Mouse (Mus musculus) embryonic fibroblast, embryonic 13.5 days (primary cell): Measurements from ENCODE around the gene Nlrc5. TPM values are rescaled to one million over a fixed set of nuclear protein-coding genes. Genes with fewer than 3 reads are reported as not detected.

ENCODE experiments used
- H3K27ac ChIP-seq: 2 replicates; pipeline ENCODE4 v1.5.1; 2012; ENCODE audit warnings: low read length, control low read depth, inconsistent platforms; ENCODE audit not compliant: insufficient read depth
- H3K4me1 ChIP-seq: 2 replicates; pipeline ENCODE4 v1.6.1; 2011; ENCODE audit warnings: low read length; ENCODE audit not compliant: control insufficient read depth, insufficient read depth
- H3K4me3 ChIP-seq: 2 replicates; pipeline ENCODE4 v1.5.1; 2011; ENCODE audit warnings: mild to moderate bottlenecking, control low read depth, low read length; ENCODE audit not compliant: insufficient read depth
- CTCF ChIP-seq: IDR thresholded peaks from 2 replicates; pipeline ENCODE4 v1.5.1; 2011; ENCODE audit warnings: mild to moderate bottlenecking, control low read depth, low read length, moderate library complexity, borderline replicate concordance; ENCODE audit not compliant: insufficient read depth
- POLR2A ChIP-seq: IDR thresholded peaks from 2 replicates; pipeline ENCODE4 v1.6.1; 2011; ENCODE audit warnings: low read depth, mild to moderate bottlenecking, control low read depth, low read length, moderate library complexity
- polyA plus RNA-seq: library from polyadenylated mRNA; stranded (reverse); fragments of >200 nt; gene quantifications from 2 replicates; pipeline ENCODE4 v1.2.4, GENCODE M21; 2011; ENCODE audit warnings: low read depth; ENCODE audit not compliant: missing spikeins, insufficient read length

Nlrc5 gene
- polyA plus RNA-seq, 1 experiment, result 6.2 TPM

- Histone ChIP-seq H3K4me3 (no peak overlapping the region), H3K27ac (no peak overlapping the region), H3K4me1 (no peaks in the 10 kb centered on the region)
- TF ChIP-seq CTCF, result no peak
- no peak for TF ChIP-seq POLR2A
Measured at GRCm38 (mm10) chr8:94415218-94415617, 18.9 kb upstream of the Nlrc5 start.

GRCm38 (mm10) chr8:94418017-94418416 lies 16.1 kb upstream of the Nlrc5 start:
- TF ChIP-seq CTCF (no peak), POLR2A (no peak)

GRCm38 (mm10) chr8:94422270-94422669 lies 11.9 kb upstream of the Nlrc5 start:
- H3K27ac ChIP-seq, result no peak overlapping the region
- no peaks in the 10 kb centered on the region for H3K4me1 ChIP-seq
- H3K4me3 ChIP-seq, result no peak overlapping the region
- no peak for TF ChIP-seq POLR2A
- no peak for TF ChIP-seq CTCF

More at GRCm38 (mm10) chr8:94418017-94418416, 16.1 kb upstream of the Nlrc5 start:
- H3K4me1 ChIP-seq, result no peaks in the 10 kb centered on the region
- H3K4me3 ChIP-seq, result no peak overlapping the region
- H3K27ac ChIP-seq, result no peak overlapping the region

DNA sequence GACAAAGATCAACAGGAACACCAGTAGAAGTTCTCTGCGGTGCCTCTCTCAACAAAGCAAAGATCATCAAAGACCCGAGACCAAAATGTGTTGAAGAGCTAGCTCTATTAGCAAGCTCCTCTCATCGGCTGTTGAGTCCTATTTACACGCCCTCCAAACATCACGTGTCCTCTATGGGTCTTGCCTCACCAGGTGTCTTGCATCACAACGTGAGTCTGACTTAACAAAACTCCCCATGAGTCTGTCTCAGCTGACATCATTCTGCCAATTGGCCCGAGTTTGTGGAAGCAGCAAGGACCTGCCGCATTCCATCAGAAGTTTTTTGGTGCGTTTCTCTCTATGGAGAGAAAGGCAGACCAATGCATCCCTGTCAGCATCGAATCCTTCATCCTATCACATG lies 6.2 kb upstream of the Nlrc5 start:
- Histone ChIP-seq H3K27ac (no peak overlapping the region), H3K4me1 (0 out of 2 replicates have a peak, but pooled peaks cover 3% of the 10 kb centered on the region), H3K4me3 (no peak overlapping the region)
- TF ChIP-seq POLR2A, result no peak
- TF ChIP-seq CTCF, result no peak

DNA sequence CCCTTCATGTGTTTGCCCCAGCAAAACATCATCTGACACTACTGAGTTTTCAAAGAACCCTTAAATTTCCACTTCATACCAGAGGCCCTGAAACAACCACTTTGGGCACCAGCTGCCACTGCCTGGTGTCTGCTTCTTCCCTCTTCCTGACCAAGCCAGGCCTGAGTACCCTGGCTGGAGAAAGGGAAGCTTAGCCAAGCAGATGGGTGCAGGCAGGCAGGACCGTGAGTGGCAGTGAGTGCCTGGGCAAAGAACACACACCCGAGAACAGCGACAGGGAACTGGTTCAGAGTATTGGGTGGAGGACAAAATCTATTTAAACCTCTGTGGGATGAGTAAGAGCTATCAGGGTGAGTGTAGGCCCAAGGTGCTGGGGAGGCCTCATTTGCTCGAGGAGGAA lies 5.7 kb upstream of the Nlrc5 start:
- H3K4me3 ChIP-seq, result no peak overlapping the region
- no peak overlapping the region for H3K27ac ChIP-seq
- 0 out of 2 replicates have a peak, but pooled peaks cover 3% of the 10 kb centered on the region for H3K4me1 ChIP-seq
- TF ChIP-seq POLR2A, result no peak
- TF ChIP-seq CTCF, result no peak

DNA sequence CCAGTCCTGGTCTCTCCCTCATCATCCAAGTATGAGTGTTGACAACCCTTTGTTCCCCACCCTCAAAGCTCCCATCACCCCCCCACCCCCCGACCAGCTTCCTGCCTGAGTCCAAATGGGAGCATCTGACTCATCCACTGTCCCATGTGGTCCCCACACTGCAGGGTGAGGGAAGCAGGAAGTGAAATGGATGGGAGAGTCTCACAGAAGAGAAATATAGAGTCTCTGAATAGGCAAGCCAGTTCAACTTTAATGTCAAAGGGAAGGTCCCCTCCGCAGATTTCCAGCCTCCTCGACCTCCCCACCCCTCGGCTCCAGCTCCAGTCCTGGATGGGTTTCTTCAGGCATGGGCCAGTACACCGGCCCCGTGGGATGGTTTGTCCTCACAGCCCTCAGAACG lies 4.8 kb upstream of the Nlrc5 start:
- no peak for TF ChIP-seq CTCF
- no peak for TF ChIP-seq POLR2A
- 0 out of 2 replicates have a peak, but pooled peaks cover 3% of the 10 kb centered on the region for H3K4me1 ChIP-seq
- H3K4me3 ChIP-seq, result no peak overlapping the region
- H3K27ac ChIP-seq, result no peak overlapping the region

DNA sequence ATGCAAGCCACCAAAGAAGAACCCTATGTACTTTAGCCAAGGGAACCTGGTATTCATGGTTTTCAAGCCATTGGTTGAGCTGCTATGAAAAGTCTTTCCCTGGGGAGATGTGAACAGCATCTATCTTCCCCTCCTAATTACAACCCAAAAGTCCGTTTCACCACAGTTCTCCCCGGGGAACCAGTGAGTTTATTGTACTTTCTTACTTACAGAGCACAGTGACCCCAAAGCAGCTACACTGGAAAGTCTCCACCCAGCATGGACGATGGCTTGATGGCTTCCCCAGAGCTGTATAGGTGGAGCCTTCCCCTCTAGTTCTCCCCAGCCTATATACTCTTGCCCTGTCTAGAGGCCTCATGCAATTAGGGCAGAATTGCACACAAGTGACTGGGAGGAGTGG lies 1.9 kb upstream of the Nlrc5 start:
- Histone ChIP-seq H3K4me1 (peaks cover 6% of the 10 kb centered on the region), H3K27ac (no peak overlapping the region), H3K4me3 (no peak overlapping the region)
- TF ChIP-seq CTCF, result no peak
- TF ChIP-seq POLR2A, result no peak

- no peak overlapping the region for H3K27ac ChIP-seq
- H3K4me1 ChIP-seq, result peaks cover 3% of the 10 kb centered on the region
- TF ChIP-seq CTCF (no peak), POLR2A (no peak)
- H3K4me3 ChIP-seq, result 0 out of 2 replicates have a peak overlapping the region, but pooled peaks have one; percentile 45
Measured at GRCm38 (mm10) chr8:94434958-94435357, 802 bp downstream of the Nlrc5 start.

- H3K27ac ChIP-seq, result no peak overlapping the region
- peaks cover 3% of the 10 kb centered on the region for H3K4me1 ChIP-seq
- no peak overlapping the region for H3K4me3 ChIP-seq
- TF ChIP-seq CTCF, result no peak
- TF ChIP-seq POLR2A, result no peak
Measured at GRCm38 (mm10) chr8:94435397-94436111, 1.4 kb downstream of the Nlrc5 start.

GRCm38 (mm10) chr8:94436112-94436572 lies 2.0 kb downstream of the Nlrc5 start:
- Histone ChIP-seq H3K27ac (no peak overlapping the region), H3K4me3 (no peak overlapping the region), H3K4me1 (peaks cover 3% of the 10 kb centered on the region)
- TF ChIP-seq CTCF (no peak), POLR2A (no peak)
